Mouse (Mus musculus) kidney, embryonic 16.5 days (tissue): ENCODE measurements around the gene Grm4. TPM values are rescaled to one million over a fixed set of nuclear protein-coding genes. Genes with fewer than 3 reads are reported as not detected.
"Not testable (repeated sequence)": the region's sequence is repeated elsewhere in the genome, so short reads cannot be mapped to it uniquely, and the experiment has no call there.

Source experiments
- ATAC-seq: fragments of 200-750 bp; cut with Nextera tagmentation; 2 replicates; pipeline ENCODE4 v1.8.0; 2017; ENCODE audit warnings: moderate TSS enrichment; ENCODE audit not compliant: low FRiP score, low TSS enrichment
- H3K27ac ChIP-seq: fragments of 300-500 bp; sonication (generic); 2 replicates; pipeline ENCODE4 v1.5.1; 2014; ENCODE audit warnings: low read length
- H3K27me3 ChIP-seq: fragments of 300-500 bp; sonication (generic); 2 replicates; pipeline ENCODE4 v1.6.1; 2014; ENCODE audit warnings: low read length, control low read depth, mixed read lengths; ENCODE audit not compliant: insufficient read depth
- H3K36me3 ChIP-seq: fragments of 300-500 bp; sonication (generic); 2 replicates; pipeline ENCODE4 v1.6.1; 2014; ENCODE audit warnings: low read length, control low read depth, mixed read lengths; ENCODE audit not compliant: insufficient read depth
- H3K4me1 ChIP-seq: fragments of 300-500 bp; sonication (generic); 2 replicates; pipeline ENCODE4 v1.6.1; 2014; ENCODE audit warnings: low read length, control low read depth, mixed read lengths; ENCODE audit not compliant: insufficient read depth
- H3K4me2 ChIP-seq: fragments of 300-500 bp; sonication (generic); replicated peaks from 2 replicates; pipeline ENCODE4 v1.6.1; 2014; ENCODE audit warnings: low read depth, low read length
- H3K4me3 ChIP-seq: fragments of 300-500 bp; sonication (generic); 2 replicates; pipeline ENCODE4 v1.5.1; 2014; ENCODE audit warnings: mild to moderate bottlenecking, low read length
- H3K9ac ChIP-seq: fragments of 300-500 bp; sonication (generic); replicated peaks from 2 replicates; pipeline ENCODE4 v1.6.1; 2014; ENCODE audit warnings: low read length
- H3K9me3 ChIP-seq: fragments of 300-500 bp; sonication (generic); 2 replicates; pipeline ENCODE4 v1.6.1; 2016; ENCODE audit warnings: low read length, control low read depth
- WGBS: fragments of 180-500 bp; shearing (Covaris S2); extraction: QIAGEN DNeasy Blood & Tissue Kit; methylation state at CpG from one replicate; pipeline ENCODE4 v1.1.7; 2014; 5-methylcytosine and 5-hydroxymethylcytosine counted together
- polyA plus RNA-seq: library from polyadenylated mRNA; unstranded; fragments of >200 nt; fragmentation: Nextera tagmentation; extraction: Ambion mirVana; gene quantifications from 2 replicates; pipeline ENCODE4 v1.2.1, GENCODE M21; 2015

The Grm4 gene
- polyA plus RNA-seq, 1 experiment from 2014 or later = 0.91 TPM

- Histone ChIP-seq H3K4me3 (no peak overlapping the region), H3K36me3 (no peaks in the 10 kb centered on the region), H3K4me1 (peaks cover 15% of the 10 kb centered on the region), H3K27me3 (no peaks in the 10 kb centered on the region), H3K9ac (no peak overlapping the region), H3K27ac (no peak overlapping the region), H3K4me2 (no peak overlapping the region), H3K9me3 (no peaks in the 10 kb centered on the region)
- no peak for ATAC-seq
- 85% methylated on average over 8 of the region's 8 CpGs for WGBS
These were observed 131.2 kb downstream of the Grm4 start for GRCm38 (mm10) chr17:27390019-27390418.

- Histone ChIP-seq H3K4me1 (peaks cover 15% of the 10 kb centered on the region), H3K9me3 (no peaks in the 10 kb centered on the region), H3K36me3 (no peaks in the 10 kb centered on the region), H3K9ac (no peak overlapping the region), H3K27me3 (no peaks in the 10 kb centered on the region), H3K4me2 (no peak overlapping the region), H3K4me3 (no peak overlapping the region), H3K27ac (no peak overlapping the region)
- WGBS = 80% methylated on average over 13 of the region's 13 CpGs
- ATAC-seq = no peak
These were observed 131.8 kb downstream of the Grm4 start for GRCm38 (mm10) chr17:27389221-27390000.

GRCm38 (mm10) chr17:27386438-27386837, 134.8 kb downstream of the Grm4 start:
- Histone ChIP-seq H3K9me3 (0 out of 2 replicates have a peak, but pooled peaks cover 3% of the 10 kb centered on the region), H3K4me1 (peaks cover 15% of the 10 kb centered on the region), H3K27ac (no peak overlapping the region), H3K36me3 (no peaks in the 10 kb centered on the region), H3K4me2 (no peak overlapping the region), H3K4me3 (no peak overlapping the region), H3K9ac (no peak overlapping the region), H3K27me3 (no peaks in the 10 kb centered on the region)
- no peak for ATAC-seq
- WGBS = 46% methylated on average over 1 of the region's 1 CpGs

GRCm38 (mm10) chr17:27385513-27386261, 135.5 kb downstream of the Grm4 start:
- ATAC-seq = 0 out of 2 replicates have a peak, but pooled peaks have one; percentile 13
- WGBS = 33% methylated on average over 17 of the region's 17 CpGs
- Histone ChIP-seq H3K4me3 (no peak overlapping the region), H3K4me2 (no peak overlapping the region; the same call in 1 of the 2 replicates), H3K4me1 (peaks cover 15% of the 10 kb centered on the region), H3K9ac (0 out of 2 replicates have a peak overlapping the region, but pooled peaks have one; percentile 29), H3K27me3 (no peaks in the 10 kb centered on the region), H3K27ac (no peak overlapping the region), H3K9me3 (0 out of 2 replicates have a peak, but pooled peaks cover 3% of the 10 kb centered on the region), H3K36me3 (no peaks in the 10 kb centered on the region)

GRCm38 (mm10) chr17:27382916-27383315, 138.3 kb downstream of the Grm4 start:
- 63% methylated on average over 11 of the region's 11 CpGs for WGBS

GRCm38 (mm10) chr17:27380911-27381459, 140.2 kb downstream of the Grm4 start:
- H3K4me3 ChIP-seq, H3K9ac ChIP-seq, H3K36me3 ChIP-seq, H3K27ac ChIP-seq, H3K9me3 ChIP-seq, H3K4me2 ChIP-seq, H3K27me3 ChIP-seq, H3K4me1 ChIP-seq: not testable (repeated sequence)
- ATAC-seq = peak; percentile 79; the same call in 1 of the 2 replicates
- 48% methylated on average over 9 of the region's 9 CpGs for WGBS

More at GRCm38 (mm10) chr17:27382916-27383315, 138.3 kb downstream of the Grm4 start:
- H3K4me2 ChIP-seq = no peak overlapping the region
- H3K4me3 ChIP-seq = no peak overlapping the region
- ATAC-seq = no peak
- H3K9me3 ChIP-seq = 0 out of 2 replicates have a peak, but pooled peaks cover 3% of the 10 kb centered on the region
- no peaks in the 10 kb centered on the region for H3K36me3 ChIP-seq
- H3K27ac ChIP-seq = no peak overlapping the region
- H3K27me3 ChIP-seq = no peaks in the 10 kb centered on the region
- H3K4me1 ChIP-seq = peaks cover 17% of the 10 kb centered on the region
- H3K9ac ChIP-seq = no peak overlapping the region

GRCm38 (mm10) chr17:27378977-27379376, 142.2 kb downstream of the Grm4 start:
- WGBS = 40% methylated on average over 3 of the region's 3 CpGs
- ATAC-seq = no peak

GRCm38 (mm10) chr17:27377151-27377550, 144.1 kb downstream of the Grm4 start:
- Histone ChIP-seq H3K9me3 (peaks cover 6% of the 10 kb centered on the region; the same call in 1 of the 2 replicates), H3K27ac (no peak overlapping the region), H3K4me2 (no peak overlapping the region), H3K9ac (no peak overlapping the region), H3K4me3 (no peak overlapping the region), H3K4me1 (0 out of 2 replicates have a peak, but pooled peaks cover 2% of the 10 kb centered on the region), H3K36me3 (no peaks in the 10 kb centered on the region), H3K27me3 (no peaks in the 10 kb centered on the region)
- ATAC-seq = no peak
- 97% methylated on average over 1 of the region's 1 CpGs for WGBS

More at GRCm38 (mm10) chr17:27378977-27379376, 142.2 kb downstream of the Grm4 start:
- Histone ChIP-seq H3K4me2 (no peak overlapping the region), H3K4me3 (no peak overlapping the region), H3K27ac (no peak overlapping the region), H3K4me1 (0 out of 2 replicates have a peak, but pooled peaks cover 2% of the 10 kb centered on the region), H3K36me3 (no peaks in the 10 kb centered on the region), H3K9me3 (peaks cover 9% of the 10 kb centered on the region; the same call in 1 of the 2 replicates), H3K27me3 (no peaks in the 10 kb centered on the region), H3K9ac (no peak overlapping the region)

- no peak for ATAC-seq
- Histone ChIP-seq H3K36me3 (no peaks in the 10 kb centered on the region), H3K4me2 (no peak overlapping the region), H3K4me1 (0 out of 2 replicates have a peak, but pooled peaks cover 2% of the 10 kb centered on the region), H3K27ac (no peak overlapping the region), H3K9ac (no peak overlapping the region), H3K27me3 (no peaks in the 10 kb centered on the region), H3K4me3 (no peak overlapping the region), H3K9me3 (peaks cover 6% of the 10 kb centered on the region; the same call in 1 of the 2 replicates)
- WGBS = 49% methylated on average over 5 of the region's 5 CpGs
These were observed 145.7 kb downstream of the Grm4 start for GRCm38 (mm10) chr17:27375551-27375950.
